Mouse (Mus musculus) C2C12 (cell line): ENCODE results near the gene Ssbp2.

Experiments
- CTCF ChIP-seq: IDR thresholded peaks from one replicate; pipeline ENCODE4 v1.5.1; 2011; ENCODE audit not compliant: control insufficient read depth, insufficient read depth, insufficient read length
- FOSL1 ChIP-seq: IDR thresholded peaks from one replicate; pipeline ENCODE4 v1.8.0; 2011; ENCODE audit warnings: mild to moderate bottlenecking, low read length; ENCODE audit not compliant: poor library complexity, insufficient read depth, severe bottlenecking
- MAX ChIP-seq: IDR thresholded peaks from one replicate; pipeline ENCODE4 v1.6.1; 2011; ENCODE audit warnings: mild to moderate bottlenecking, control low read depth
- MYOD1 ChIP-seq: IDR thresholded peaks from one replicate; pipeline ENCODE4 v1.6.1; 2011; ENCODE audit warnings: low read depth; ENCODE audit not compliant: control insufficient read depth, insufficient read length
- MYOG ChIP-seq: IDR thresholded peaks from one replicate; pipeline ENCODE4 v1.6.1; 2011; ENCODE audit not compliant: control insufficient read depth, insufficient read length; ENCODE audit errors: extremely low read depth
- USF1 ChIP-seq: IDR thresholded peaks from one replicate; pipeline ENCODE4 v1.6.1; 2011; ENCODE audit warnings: low read depth, mild to moderate bottlenecking, control low read depth, moderate library complexity

GRCm38 (mm10) chr13:91473527-91473926, 13.4 kb downstream of the Ssbp2 start:
- TF ChIP-seq CTCF (no peak), USF1 (no peak), MYOG (no peak), MYOD1 (no peak), FOSL1 (no peak), MAX (no peak)
